In the genomic region with DNA sequence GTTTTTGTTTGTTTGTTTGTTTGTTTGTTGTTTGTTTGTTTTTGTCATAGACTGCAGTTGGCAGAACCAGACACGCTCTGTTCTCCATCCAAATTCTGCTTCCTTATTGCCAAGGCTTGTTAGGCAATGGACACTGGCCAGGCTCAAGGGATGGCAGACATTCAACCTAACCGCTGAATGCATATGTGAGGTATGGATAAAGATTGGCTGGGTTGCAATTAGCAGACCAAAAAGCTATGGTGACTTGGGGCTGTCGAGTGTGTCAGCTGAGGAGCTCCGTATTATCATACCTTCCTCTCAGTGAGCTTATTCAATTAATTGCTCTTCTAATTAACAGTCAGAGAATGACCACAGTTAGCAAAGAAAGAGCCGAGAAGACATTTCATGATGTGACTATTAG, we compare ENCODE assay signal across 19 mouse cellular contexts.
DNase-seq lines count a peak whose midpoint lies in the region; ATAC-seq lines count a peak whose summit lies in the region.
"Had no signal": no experiment of that assay in that cellular context is flagged by ENCODE, and none has a peak within 500 bp of the region (broad histone marks: within the 10 kb centered on the region; RNA-seq: fewer than 3 reads in every experiment).

No protein-coding gene starts in this region.

- peaks cover 3% of the 10 kb centered on the region; the same call in 1 of the 2 replicates for H3K4me1 ChIP-seq in hindbrain, embryonic 16.5 days (ENCODE audit: control insufficient read depth, insufficient read depth, low read depth, low read length)
- no peaks in the 10 kb centered on the region; the same call in 1 of the 2 replicates for H3K4me1 ChIP-seq in hindbrain, embryonic 14.5 days (replicated peaks; ENCODE audit: control insufficient read depth, insufficient read depth, low read length)
- peaks cover 7% of the 10 kb centered on the region; the same call in 1 of the 2 replicates for H3K4me1 ChIP-seq in midbrain, embryonic 15.5 days
- H3K4me1 ChIP-seq in midbrain, embryonic 16.5 days (ENCODE audit: control insufficient read depth, insufficient read depth, low read length): peaks cover 9% of the 10 kb centered on the region
- peaks cover 6% of the 10 kb centered on the region; the same call in 1 of the 2 replicates for H3K4me1 ChIP-seq in forebrain, embryonic 16.5 days (replicated peaks; ENCODE audit: control insufficient read depth, insufficient read depth, low read length)
- H3K4me1 ChIP-seq: embryonic facial prominence, embryonic 13.5 days; hindbrain, embryonic 12.5 days; intestine, embryonic 15.5 days had no signal

- peak; percentile 24; the same call in 1 of the 2 replicates for ATAC-seq in hindbrain, embryonic 16.5 days
- ATAC-seq in hindbrain, embryonic 14.5 days (ENCODE audit: low FRiP score): no peak
- ATAC-seq in midbrain, embryonic 15.5 days (replicated peaks): 0 out of 2 replicates have a peak, but pooled peaks have one; percentile 44
- no peak; the same call in 1 of the 2 replicates for ATAC-seq in midbrain, embryonic 16.5 days
- peak; percentile 78 for ATAC-seq in forebrain, embryonic 16.5 days
- ATAC-seq: activated CD4-positive, CD25-positive, alpha-beta regulatory T cell, adult 4 months; intestine, embryonic 15.5 days; Patski had no signal

- no peaks in the 10 kb centered on the region for H3K36me3 ChIP-seq in hindbrain, embryonic 16.5 days (ENCODE audit: control insufficient read depth, insufficient read depth, low read length)
- no peaks in the 10 kb centered on the region for H3K36me3 ChIP-seq in hindbrain, embryonic 14.5 days (replicated peaks; ENCODE audit: control insufficient read depth, insufficient read depth)
- no peaks in the 10 kb centered on the region for H3K36me3 ChIP-seq in midbrain, embryonic 15.5 days (replicated peaks)
- H3K36me3 ChIP-seq in midbrain, embryonic 16.5 days (ENCODE audit: control insufficient read depth, insufficient read depth, low read length): no peaks in the 10 kb centered on the region
- H3K36me3 ChIP-seq in forebrain, embryonic 16.5 days (ENCODE audit: control insufficient read depth, insufficient read depth): no peaks in the 10 kb centered on the region
- H3K36me3 ChIP-seq: embryonic facial prominence, embryonic 13.5 days; hindbrain, embryonic 12.5 days; intestine, embryonic 15.5 days had no signal

- H3K9ac ChIP-seq in hindbrain, embryonic 16.5 days (ENCODE audit: low read depth, low read length): no peak overlapping the region
- H3K9ac ChIP-seq in hindbrain, embryonic 14.5 days: no peak overlapping the region
- no peak overlapping the region for H3K9ac ChIP-seq in midbrain, embryonic 15.5 days
- H3K9ac ChIP-seq in midbrain, embryonic 16.5 days (ENCODE audit: low read depth, low read length): no peak overlapping the region
- H3K9ac ChIP-seq in forebrain, embryonic 16.5 days (replicated peaks; ENCODE audit: low read depth, low read length): no peak overlapping the region
- H3K9ac ChIP-seq: embryonic facial prominence, embryonic 13.5 days; hindbrain, embryonic 12.5 days; intestine, embryonic 15.5 days had no signal

- WGBS in hindbrain, embryonic 16.5 days: 44% methylated on average over 5 of the region's 5 CpGs
- 50% methylated on average over 5 of the region's 5 CpGs for WGBS in hindbrain, embryonic 14.5 days
- WGBS in midbrain, embryonic 15.5 days: 52% methylated on average over 5 of the region's 5 CpGs
- 56% methylated on average over 5 of the region's 5 CpGs for WGBS in midbrain, embryonic 16.5 days
- WGBS in forebrain, embryonic 16.5 days: 20% methylated on average over 5 of the region's 5 CpGs

- H3K9me3 ChIP-seq in hindbrain, embryonic 16.5 days (ENCODE audit: control insufficient read depth, low read length): no peaks in the 10 kb centered on the region
- no peaks in the 10 kb centered on the region for H3K9me3 ChIP-seq in hindbrain, embryonic 14.5 days (ENCODE audit: control insufficient read depth, low read length)
- no peaks in the 10 kb centered on the region for H3K9me3 ChIP-seq in midbrain, embryonic 15.5 days
- H3K9me3 ChIP-seq in midbrain, embryonic 16.5 days (replicated peaks; ENCODE audit: control insufficient read depth, low read length, poor library complexity, severe bottlenecking): no peaks in the 10 kb centered on the region
- no peaks in the 10 kb centered on the region for H3K9me3 ChIP-seq in forebrain, embryonic 16.5 days (ENCODE audit: control insufficient read depth, low read length)
- H3K9me3 ChIP-seq: embryonic facial prominence, embryonic 13.5 days; hindbrain, embryonic 12.5 days; intestine, embryonic 15.5 days had no signal

- no peak overlapping the region for H3K4me3 ChIP-seq in hindbrain, embryonic 16.5 days (ENCODE audit: low read length)
- H3K4me3 ChIP-seq in hindbrain, embryonic 14.5 days (replicated peaks; ENCODE audit: low read length): no peak overlapping the region
- no peak overlapping the region for H3K4me3 ChIP-seq in midbrain, embryonic 15.5 days
- no peak overlapping the region for H3K4me3 ChIP-seq in midbrain, embryonic 16.5 days (ENCODE audit: low read depth, low read length)
- no peak overlapping the region for H3K4me3 ChIP-seq in forebrain, embryonic 16.5 days (replicated peaks; ENCODE audit: low read length)
- H3K4me3 ChIP-seq: embryonic facial prominence, embryonic 13.5 days; hindbrain, embryonic 12.5 days; intestine, embryonic 15.5 days had no signal

- no peak overlapping the region for H3K4me2 ChIP-seq in hindbrain, embryonic 16.5 days (ENCODE audit: low read length)
- H3K4me2 ChIP-seq in hindbrain, embryonic 14.5 days (replicated peaks): no peak overlapping the region
- no peak overlapping the region for H3K4me2 ChIP-seq in midbrain, embryonic 15.5 days
- no peak overlapping the region for H3K4me2 ChIP-seq in midbrain, embryonic 16.5 days (ENCODE audit: low read length)
- no peak overlapping the region for H3K4me2 ChIP-seq in forebrain, embryonic 16.5 days (ENCODE audit: low read length)
- H3K4me2 ChIP-seq: embryonic facial prominence, embryonic 13.5 days; hindbrain, embryonic 12.5 days; intestine, embryonic 15.5 days had no signal

- peak; percentile 44 to 61 for DNase-seq in cerebellum, postnatal 14 days
- DNase-seq in cerebellum, adult 11-12 months: no peak
- no peak for DNase-seq in hindbrain, embryonic 14.5 days (ENCODE audit: low spot score)
- DNase-seq in right cerebral cortex, postnatal 4 days: no peak
- DNase-seq: adrenal gland, postnatal 14 days; cerebellum, adult 8-10 months; gastrocnemius, postnatal 25 days; heart, postnatal 10 days; heart, postnatal 4 days; kidney, adult 18-20 months had no signal

- no peak overlapping the region for H3K27ac ChIP-seq in hindbrain, embryonic 16.5 days (ENCODE audit: low read depth, low read length)
- H3K27ac ChIP-seq in hindbrain, embryonic 14.5 days: no peak overlapping the region
- H3K27ac ChIP-seq in midbrain, embryonic 15.5 days: no peak overlapping the region
- H3K27ac ChIP-seq in midbrain, embryonic 16.5 days (ENCODE audit: low read length): no peak overlapping the region
- H3K27ac ChIP-seq in forebrain, embryonic 16.5 days (ENCODE audit: low read length): no peak overlapping the region
- H3K27ac ChIP-seq: embryonic facial prominence, embryonic 13.5 days; hindbrain, embryonic 12.5 days; intestine, embryonic 15.5 days had no signal

- H3K27me3 ChIP-seq in hindbrain, embryonic 16.5 days (replicated peaks; ENCODE audit: control insufficient read depth, insufficient read depth, low read length): no peaks in the 10 kb centered on the region
- H3K27me3 ChIP-seq in hindbrain, embryonic 14.5 days (ENCODE audit: control insufficient read depth, insufficient read depth, low read length): no peaks in the 10 kb centered on the region
- no peaks in the 10 kb centered on the region for H3K27me3 ChIP-seq in midbrain, embryonic 15.5 days (replicated peaks)
- H3K27me3 ChIP-seq in midbrain, embryonic 16.5 days (ENCODE audit: control insufficient read depth, insufficient read depth, low read depth, low read length): no peaks in the 10 kb centered on the region
- no peaks in the 10 kb centered on the region for H3K27me3 ChIP-seq in forebrain, embryonic 16.5 days (replicated peaks; ENCODE audit: control insufficient read depth, insufficient read depth, low read length)
- H3K27me3 ChIP-seq: hindbrain, embryonic 12.5 days; intestine, embryonic 15.5 days had no signal

Comparison
In these comparisons a context has a peak if more than half of its experiments do, and no peak if none do; other contexts are left out.
1. DNase-seq: peak in cerebellum, postnatal 14 days (2 of 2); none in cerebellum, adult 11-12 months (single experiment), hindbrain, embryonic 14.5 days (single experiment) and right cerebral cortex, postnatal 4 days (single experiment).
2. ATAC-seq: peak in hindbrain, embryonic 16.5 days (single experiment), midbrain, embryonic 15.5 days (single experiment) and forebrain, embryonic 16.5 days (single experiment); none in hindbrain, embryonic 14.5 days (single experiment) and midbrain, embryonic 16.5 days (single experiment).